Mouse (Mus musculus): ENCODE measurements around the gene Ube2l6. TPM values are rescaled to one million over a fixed set of nuclear protein-coding genes. Genes with fewer than 3 reads are reported as not detected.
A peak's percentile ranks its signal among the peaks of the same experiment; 100 is the strongest.

Ube2l6 gene
- total RNA-seq, 4 experiments from 2014 or later = 13.3 to 20.7 (median 15.2) TPM

DNA sequence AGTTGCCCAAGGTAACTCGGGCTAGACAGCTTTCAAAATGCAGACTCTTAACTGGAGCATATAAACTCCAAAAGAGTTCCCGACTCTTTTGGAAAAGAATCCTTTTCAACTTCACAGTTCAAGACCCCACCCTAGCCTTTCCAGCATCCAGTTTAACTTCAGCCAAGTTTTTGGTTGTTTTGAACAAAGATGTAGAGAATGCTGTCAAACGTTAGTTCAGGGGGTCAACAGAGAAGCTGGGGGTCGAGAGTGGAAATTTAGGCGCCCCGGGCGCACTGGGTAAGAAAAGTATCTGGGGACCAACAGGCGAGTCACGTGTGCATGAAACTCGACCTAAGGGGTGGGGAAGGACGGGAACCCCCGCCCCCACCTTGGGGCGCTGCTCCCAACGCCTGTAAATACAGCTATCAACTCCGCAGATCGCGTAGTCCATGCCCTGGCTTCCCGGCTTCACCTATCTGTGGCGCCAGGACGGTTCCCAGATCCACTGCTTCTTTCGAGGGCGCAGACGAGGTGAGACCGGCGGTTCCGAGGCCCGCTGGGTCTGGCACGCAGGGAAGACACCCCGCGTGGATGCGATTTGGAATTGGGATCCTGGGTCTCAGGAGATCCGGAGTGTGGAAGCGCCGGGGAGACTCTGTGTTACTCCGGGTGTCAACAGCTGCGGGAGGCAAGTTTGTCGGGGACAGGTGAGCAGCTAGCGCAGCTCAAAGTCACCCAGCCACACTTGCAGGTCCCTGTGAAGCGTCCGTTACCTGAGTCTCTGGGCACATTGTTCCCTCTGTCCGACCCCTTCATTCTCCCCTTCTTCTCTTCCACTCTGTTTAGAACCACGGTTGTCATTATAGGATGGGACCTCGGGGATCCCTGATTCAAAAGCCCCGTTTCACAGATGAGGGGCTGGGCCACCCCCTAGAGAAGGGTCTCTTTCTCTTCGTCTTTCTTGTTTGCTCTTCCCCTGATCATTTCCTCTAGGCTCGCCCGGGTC lies 40.7 kb downstream of the Ube2l6 start:
- no peak for DNase-seq

- no peak for DNase-seq
These were observed 41.6 kb downstream of the Ube2l6 start for GRCm38 (mm10) chr2:84840016-84840747.

GRCm38 (mm10) chr2:84840748-84841563 lies 42.3 kb downstream of the Ube2l6 start:
- no peak for DNase-seq

- no peak for DNase-seq
These were observed 43.3 kb downstream of the Ube2l6 start for GRCm38 (mm10) chr2:84841905-84842304.

DNA sequence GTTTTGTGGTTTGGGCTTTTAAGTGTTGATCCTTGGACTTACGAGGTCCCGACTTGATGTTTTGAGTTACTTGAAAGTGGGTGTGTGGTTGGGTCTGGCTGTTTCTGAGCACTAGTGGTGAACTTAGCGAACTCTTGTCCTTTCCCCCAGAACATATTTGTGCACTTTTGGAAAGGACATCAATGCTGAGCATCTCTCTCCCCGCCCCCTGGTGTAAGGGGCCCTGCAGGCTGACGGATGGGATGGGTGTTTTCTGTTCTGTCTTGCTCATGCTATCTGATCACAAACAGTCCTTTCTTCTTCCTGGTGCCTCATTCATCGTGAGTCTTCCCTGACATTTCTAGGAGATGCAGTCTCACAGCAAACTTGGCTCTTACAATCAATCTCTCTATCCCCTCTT lies 45.0 kb downstream of the Ube2l6 start:
- DNase-seq = no peak

- no peak for DNase-seq
These were observed 46.6 kb downstream of the Ube2l6 start for GRCm38 (mm10) chr2:84845226-84845625.

- DNase-seq = no peak
These were observed 51.9 kb downstream of the Ube2l6 start for GRCm38 (mm10) chr2:84850407-84851129.

DNA sequence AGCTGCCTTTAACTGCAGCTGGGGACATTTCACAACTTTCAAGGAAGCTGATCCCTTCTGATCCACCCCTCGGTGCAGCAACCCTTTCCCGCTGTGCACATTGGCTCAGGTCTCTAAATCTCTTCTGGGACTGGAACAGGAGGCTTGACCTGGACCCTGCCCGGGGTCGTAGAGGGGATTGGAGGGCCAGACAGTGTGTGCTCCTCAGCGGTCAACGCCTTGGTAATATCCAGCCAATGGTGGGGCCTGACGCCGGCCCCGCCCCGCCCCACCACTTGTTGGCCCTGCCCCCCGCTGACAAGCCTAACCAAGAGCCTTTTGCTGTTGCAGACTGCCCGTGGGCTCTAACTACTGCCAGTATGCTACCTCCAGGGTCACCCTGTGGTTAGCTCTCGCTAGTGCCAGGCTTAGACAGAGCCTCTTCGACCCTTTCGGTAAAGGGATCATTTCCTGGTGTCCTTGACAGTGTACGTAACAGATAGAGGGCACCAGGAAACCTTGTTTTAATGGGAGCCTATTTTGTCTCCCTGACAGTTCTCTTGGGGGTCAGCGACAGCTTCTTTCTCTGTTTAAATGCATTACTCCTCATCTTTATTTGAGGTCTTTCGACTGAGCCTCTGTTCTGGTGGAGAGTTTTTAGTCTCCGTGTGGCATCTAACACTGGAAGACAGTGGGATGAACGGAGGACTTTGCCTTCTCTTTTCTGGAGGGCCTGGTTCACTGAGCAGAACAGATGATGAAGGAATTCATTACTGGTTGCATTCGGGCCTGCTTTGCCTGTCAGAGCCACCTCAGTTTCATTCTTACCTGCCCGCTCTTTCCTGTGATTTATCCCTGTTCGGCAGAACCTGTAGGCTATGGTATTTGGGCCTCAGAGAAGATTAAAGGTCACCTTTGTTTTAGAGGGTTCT lies 52.8 kb downstream of the Ube2l6 start:
- DNase-seq = peak; percentile 58

DNA sequence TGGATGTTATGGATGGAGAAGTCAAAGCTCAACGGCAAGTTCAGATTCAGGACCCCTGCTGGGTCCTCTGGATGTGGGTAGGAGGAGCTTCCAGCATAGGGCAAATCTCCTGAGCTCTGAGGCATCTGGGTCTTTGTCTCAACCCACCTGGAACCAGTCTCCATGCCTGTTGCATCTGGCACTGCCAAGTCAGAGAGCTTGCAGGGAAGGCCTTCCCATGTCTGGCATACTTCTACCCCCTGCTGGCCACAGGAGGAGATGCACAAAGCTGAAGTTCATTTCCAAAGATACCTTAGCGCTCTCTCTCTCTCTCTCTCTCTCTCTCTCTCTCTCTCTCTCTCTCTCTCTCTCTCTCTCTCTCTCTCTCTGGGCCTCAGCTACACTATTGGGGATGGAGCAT lies 57.1 kb downstream of the Ube2l6 start:
- DNase-seq = no peak

DNA sequence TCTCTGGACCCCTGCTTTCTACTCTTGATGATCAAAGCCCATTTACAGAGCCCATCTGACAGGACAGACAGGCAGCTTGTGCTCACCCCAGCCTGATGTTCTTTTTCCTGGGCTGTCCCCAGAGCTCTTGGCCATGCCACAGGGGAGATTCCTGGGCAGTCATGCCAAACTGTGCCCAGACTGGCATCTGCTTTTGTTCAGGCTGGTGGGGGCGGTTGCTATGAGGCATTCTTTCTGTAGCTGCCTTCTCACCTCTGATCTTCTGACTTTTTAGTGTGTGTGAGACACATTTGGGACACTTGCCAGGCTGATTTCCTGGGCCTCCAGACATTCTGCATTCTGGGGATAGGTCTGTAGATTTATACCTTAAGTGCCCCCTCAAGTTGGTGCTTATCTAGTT lies 59.9 kb downstream of the Ube2l6 start:
- DNase-seq = no peak

Other genes with a start within 250 kb of the Ube2l6 start
- gene Ctnnd1, start 148.1 kb upstream of the Ube2l6 start, total RNA-seq (2022) = 100 to 1,000 TPM; 125 to 161 (median 155) TPM
- under 1 TPM in 2 of 4 experiments, not detected in 2; 0.10 to 0.12 TPM for gene Btbd18, start 139.7 kb upstream of the Ube2l6 start, total RNA-seq (2022)
- 10 to 100 TPM; 31.8 to 49.5 (median 35.8) TPM for gene Selenoh, start 128.1 kb upstream of the Ube2l6 start, total RNA-seq (2022)
- not detected for gene Gm28635, start 120.8 kb upstream of the Ube2l6 start, total RNA-seq (2022)
- 10 to 100 TPM; 21.1 to 30.7 (median 26.0) TPM for gene Med19, start 120.4 kb upstream of the Ube2l6 start, total RNA-seq (2022)
- gene Tmx2, start 119.7 kb upstream of the Ube2l6 start, total RNA-seq (2022) = 100 to 1,000 TPM; 161 to 203 (median 188) TPM
- gene Zdhhc5, start 83.6 kb upstream of the Ube2l6 start, total RNA-seq (2022) = 10 to 100 TPM; 58.8 to 72.1 (median 62.7) TPM
- gene Clp1, start 71.5 kb upstream of the Ube2l6 start, total RNA-seq (2022) = 10 to 100 TPM; 12.6 to 15.2 (median 14.3) TPM
- gene Ypel4, start 64.8 kb upstream of the Ube2l6 start, total RNA-seq (2022) = 10 to 100 TPM in 2 of 4 experiments, 1 to 10 TPM in 2; 4.5 to 11.8 (median 9.7) TPM
- 1 to 10 TPM; 1.7 to 4.3 (median 2.8) TPM for gene Gm19426, start 55.2 kb upstream of the Ube2l6 start, total RNA-seq (2022)
- 100 to 1,000 TPM in 1 of 4 experiments, 10 to 100 TPM in 3; 80.5 to 116 (median 91.7) TPM for gene Serping1, start 23.4 kb upstream of the Ube2l6 start, total RNA-seq (2022)
- gene Smtnl1, start 23.8 kb downstream of the Ube2l6 start, total RNA-seq (2022) = not detected
- 10 to 100 TPM; 28.2 to 43.5 (median 39.5) TPM for gene Timm10, start 28.2 kb downstream of the Ube2l6 start, total RNA-seq (2022)
- 1 to 10 TPM; 3.0 to 7.5 (median 5.5) TPM for gene Slc43a1, start 40.0 kb downstream of the Ube2l6 start, total RNA-seq (2022)
- 1 to 10 TPM; 1.2 to 1.8 (median 1.6) TPM for gene Rtn4rl2, start 87.9 kb downstream of the Ube2l6 start, total RNA-seq (2022)
- gene Slc43a3, start 137.8 kb downstream of the Ube2l6 start, total RNA-seq (2022) = 10 to 100 TPM; 63.1 to 81.5 (median 75.7) TPM
- not detected for gene Prg2, start 181.6 kb downstream of the Ube2l6 start, total RNA-seq (2022)
- not detected for gene Prg3, start 189.4 kb downstream of the Ube2l6 start, total RNA-seq (2022)
- 100 to 1,000 TPM; 130 to 156 (median 142) TPM for gene Ssrp1, start 238.4 kb downstream of the Ube2l6 start, total RNA-seq (2022)
- 1 to 10 TPM in 3 of 4 experiments, under 1 TPM in 1; 0.83 to 1.8 (median 1.3) TPM for gene P2rx3, start 238.6 kb downstream of the Ube2l6 start, total RNA-seq (2022)
- gene Tnks1bp1, start 249.2 kb downstream of the Ube2l6 start, total RNA-seq (2022) = 100 to 1,000 TPM; 103 to 135 (median 120) TPM